Mouse (Mus musculus) liver, embryonic 11.5 days (tissue): ENCODE data around the gene Kif5c. TPM values are rescaled to one million over a fixed set of nuclear protein-coding genes. Genes with fewer than 3 reads are reported as not detected.

ENCODE experiments used
- ATAC-seq: fragments of 200-750 bp; cut with Nextera tagmentation; replicated peaks from 2 replicates; pipeline ENCODE4 v1.8.0; 2017; ENCODE audit warnings: moderate number of reproducible peaks, mild to moderate bottlenecking, moderate TSS enrichment, moderate library complexity; ENCODE audit not compliant: low FRiP score
- DNase-seq: peaks from one replicate; pipeline ENCODE4 v3.0.0-alpha.2; 2017; ENCODE audit warnings: low spot score
- H3K27ac ChIP-seq: fragments of 300-500 bp; sonication (generic); 2 replicates; pipeline ENCODE4 v1.5.1; 2014; ENCODE audit warnings: mild to moderate bottlenecking, low read depth, low read length, control low read depth
- H3K27me3 ChIP-seq: fragments of 300-500 bp; sonication (generic); replicated peaks from 2 replicates; pipeline ENCODE4 v1.6.1; 2014; ENCODE audit warnings: low read length, mixed read lengths; ENCODE audit not compliant: control insufficient read depth, insufficient read depth
- H3K36me3 ChIP-seq: fragments of 300-500 bp; sonication (generic); 2 replicates; pipeline ENCODE4 v1.6.1; 2014; ENCODE audit warnings: mild to moderate bottlenecking, low read length, moderate library complexity, mixed read lengths; ENCODE audit not compliant: control insufficient read depth, insufficient read depth
- H3K4me1 ChIP-seq: fragments of 300-500 bp; sonication (generic); replicated peaks from 2 replicates; pipeline ENCODE4 v1.6.1; 2014; ENCODE audit warnings: low read length, mixed read lengths; ENCODE audit not compliant: control insufficient read depth, insufficient read depth
- H3K4me2 ChIP-seq: fragments of 300-500 bp; sonication (generic); 2 replicates; pipeline ENCODE4 v1.6.1; 2014; ENCODE audit warnings: mild to moderate bottlenecking, control low read depth, moderate library complexity
- H3K4me3 ChIP-seq: fragments of 300-500 bp; sonication (generic); 2 replicates; pipeline ENCODE4 v1.5.1; 2014; ENCODE audit warnings: low read depth, low read length, control low read depth
- H3K9ac ChIP-seq: fragments of 300-500 bp; sonication (generic); 2 replicates; pipeline ENCODE4 v1.6.1; 2014; ENCODE audit warnings: low read depth, low read length, control low read depth
- H3K9me3 ChIP-seq: fragments of 300-500 bp; sonication (generic); 2 replicates; pipeline ENCODE4 v1.6.1; 2016; ENCODE audit warnings: low read length, inconsistent platforms, mixed read lengths; ENCODE audit not compliant: control insufficient read depth
- whole genome bisulfite sequencing: fragments of 180-500 bp; shearing (Covaris S2); extraction: QIAGEN DNeasy Blood & Tissue Kit; methylation state at CpG from one replicate; pipeline ENCODE4 v1.1.7; 2014; 5-methylcytosine and 5-hydroxymethylcytosine counted together
- polyA plus RNA-seq: library from polyadenylated mRNA; unstranded; fragments of >200 nt; fragmentation: Nextera tagmentation; extraction: Ambion mirVana; gene quantifications from 2 replicates; pipeline ENCODE4 v1.2.1, GENCODE M21; 2014

Gene Kif5c
- polyA plus RNA-seq, 1 experiment from 2014 or later = 0.78 TPM

DNA sequence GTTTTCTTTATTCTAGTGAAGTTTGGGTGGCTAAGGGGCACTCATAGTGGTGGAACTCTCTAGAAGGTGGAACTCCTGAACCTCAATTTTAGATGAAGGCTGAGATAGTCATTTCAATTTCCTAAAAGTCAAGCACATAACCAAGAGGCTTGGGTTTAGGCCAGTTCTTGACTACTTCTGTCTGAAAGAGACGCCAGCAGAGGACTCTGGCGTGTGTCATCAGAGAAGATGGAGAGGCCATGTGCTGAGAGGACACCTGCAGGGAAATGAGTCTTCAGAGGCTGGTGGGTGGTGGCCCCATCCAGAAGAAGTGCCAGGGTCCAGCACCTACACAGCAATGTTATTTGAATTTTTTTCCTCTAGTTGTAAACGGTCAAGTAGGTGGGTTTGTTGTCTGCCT is 42.8 kb downstream of the Kif5c start:
- no peaks in the 10 kb centered on the region for H3K9me3 ChIP-seq
- no peaks in the 10 kb centered on the region for H3K36me3 ChIP-seq
- no peaks in the 10 kb centered on the region for H3K4me1 ChIP-seq
- ATAC-seq (no peak), DNase-seq (no peak)
- no peak overlapping the region for H3K4me2 ChIP-seq
- H3K9ac ChIP-seq = no peak overlapping the region
- H3K4me3 ChIP-seq = no peak overlapping the region
- H3K27me3 ChIP-seq = no peaks in the 10 kb centered on the region
- H3K27ac ChIP-seq = no peak overlapping the region
- 90% methylated on average over 3 of the region's 3 CpGs for WGBS

GRCm38 (mm10) chr2:49671753-49672500 is 52.8 kb downstream of the Kif5c start:
- 83% methylated on average over 12 of the region's 12 CpGs for WGBS
- Histone ChIP-seq H3K27ac (no peak overlapping the region), H3K9me3 (no peaks in the 10 kb centered on the region), H3K4me2 (no peak overlapping the region), H3K9ac (no peak overlapping the region), H3K27me3 (no peaks in the 10 kb centered on the region), H3K4me3 (no peak overlapping the region), H3K36me3 (no peaks in the 10 kb centered on the region), H3K4me1 (no peaks in the 10 kb centered on the region)
- no peak for ATAC-seq
- DNase-seq = no peak

GRCm38 (mm10) chr2:49672501-49672874 is 53.4 kb downstream of the Kif5c start:
- ATAC-seq (no peak), DNase-seq (no peak)
- Histone ChIP-seq H3K36me3 (no peaks in the 10 kb centered on the region), H3K4me1 (no peaks in the 10 kb centered on the region), H3K9ac (no peak overlapping the region), H3K4me3 (no peak overlapping the region), H3K27me3 (no peaks in the 10 kb centered on the region), H3K9me3 (no peaks in the 10 kb centered on the region), H3K4me2 (no peak overlapping the region), H3K27ac (no peak overlapping the region)
- WGBS = 81% methylated on average over 7 of the region's 7 CpGs

GRCm38 (mm10) chr2:49676020-49676419 is 56.9 kb downstream of the Kif5c start:
- no peak for ATAC-seq
- Histone ChIP-seq H3K27ac (no peak overlapping the region), H3K4me1 (no peaks in the 10 kb centered on the region), H3K9me3 (no peaks in the 10 kb centered on the region), H3K36me3 (no peaks in the 10 kb centered on the region), H3K4me3 (no peak overlapping the region), H3K4me2 (no peak overlapping the region), H3K9ac (no peak overlapping the region), H3K27me3 (no peaks in the 10 kb centered on the region)
- WGBS = 86% methylated on average over 12 of the region's 12 CpGs
- no peak for DNase-seq

GRCm38 (mm10) chr2:49678386-49678785 is 59.3 kb downstream of the Kif5c start:
- ATAC-seq (no peak), DNase-seq (no peak)
- WGBS = 80% methylated on average over 7 of the region's 7 CpGs
- no peaks in the 10 kb centered on the region for H3K27me3 ChIP-seq
- no peak overlapping the region for H3K4me3 ChIP-seq
- H3K9ac ChIP-seq = no peak overlapping the region
- no peaks in the 10 kb centered on the region for H3K9me3 ChIP-seq
- no peaks in the 10 kb centered on the region for H3K4me1 ChIP-seq
- no peaks in the 10 kb centered on the region for H3K36me3 ChIP-seq
- no peak overlapping the region for H3K27ac ChIP-seq
- no peak overlapping the region for H3K4me2 ChIP-seq

DNA sequence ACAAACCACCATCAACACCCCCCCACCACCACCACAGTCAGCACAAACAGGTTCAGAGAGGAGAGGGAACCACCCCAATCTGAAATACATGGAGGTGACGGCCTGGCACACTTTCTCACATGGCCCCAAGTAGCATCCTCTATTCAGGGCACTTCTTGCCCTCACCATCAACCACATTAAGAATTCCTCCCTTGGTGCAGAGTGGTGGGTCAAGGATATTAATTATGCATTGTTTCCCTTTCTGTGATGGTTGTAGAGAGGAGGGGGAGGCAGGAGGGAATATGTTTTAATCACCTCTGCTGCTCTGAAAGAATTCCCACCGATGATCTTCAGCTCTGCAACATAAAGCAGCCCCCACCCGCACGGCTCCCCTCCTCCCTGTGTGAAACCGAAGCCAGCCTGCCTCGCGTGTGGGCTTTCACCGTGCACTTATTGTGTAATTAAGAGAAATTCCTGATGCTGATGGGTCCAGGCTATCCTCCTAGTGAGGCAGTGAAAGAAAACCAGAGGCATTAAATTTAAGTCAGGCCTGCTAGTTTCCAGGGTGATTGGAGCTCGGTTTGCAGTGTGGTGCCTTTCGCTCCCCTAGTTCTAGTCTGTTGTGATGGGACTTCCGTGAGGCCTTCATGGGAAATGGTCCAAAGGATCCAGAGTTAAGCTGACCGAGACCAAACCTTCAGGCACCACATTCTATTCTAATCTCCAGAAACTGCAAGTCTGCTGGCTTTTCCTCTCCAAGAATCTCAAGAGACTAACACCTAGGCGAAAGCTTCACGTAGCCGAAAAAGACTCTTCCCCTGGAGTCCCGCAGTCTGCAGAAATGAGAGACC is 60.3 kb downstream of the Kif5c start:
- Histone ChIP-seq H3K4me2 (no peak overlapping the region), H3K36me3 (no peaks in the 10 kb centered on the region), H3K27ac (no peak overlapping the region), H3K9me3 (no peaks in the 10 kb centered on the region), H3K27me3 (no peaks in the 10 kb centered on the region), H3K9ac (no peak overlapping the region), H3K4me3 (no peak overlapping the region), H3K4me1 (no peaks in the 10 kb centered on the region)
- no peak for DNase-seq
- ATAC-seq = no peak
- 81% methylated on average over 16 of the region's 16 CpGs for WGBS

- Histone ChIP-seq H3K4me1 (no peaks in the 10 kb centered on the region), H3K9me3 (no peaks in the 10 kb centered on the region), H3K27me3 (no peaks in the 10 kb centered on the region), H3K4me3 (no peak overlapping the region), H3K9ac (no peak overlapping the region), H3K36me3 (no peaks in the 10 kb centered on the region), H3K4me2 (no peak overlapping the region), H3K27ac (no peak overlapping the region)
- DNase-seq = no peak
- 86% methylated on average over 6 of the region's 6 CpGs for WGBS
- ATAC-seq = no peak
Observed at GRCm38 (mm10) chr2:49682754-49683153, 63.7 kb downstream of the Kif5c start.

- no peaks in the 10 kb centered on the region for H3K4me1 ChIP-seq
Observed at GRCm38 (mm10) chr2:49684808-49685207, 65.7 kb downstream of the Kif5c start.

GRCm38 (mm10) chr2:49690421-49690826 is 71.3 kb downstream of the Kif5c start:
- ATAC-seq (no peak), DNase-seq (no peak)
- 83% methylated on average over 9 of the region's 9 CpGs for WGBS
- no peaks in the 10 kb centered on the region for H3K4me1 ChIP-seq
- H3K27ac ChIP-seq = no peak overlapping the region
- H3K27me3 ChIP-seq = no peaks in the 10 kb centered on the region
- no peak overlapping the region for H3K9ac ChIP-seq
- no peaks in the 10 kb centered on the region for H3K36me3 ChIP-seq
- no peak overlapping the region for H3K4me3 ChIP-seq
- no peaks in the 10 kb centered on the region for H3K9me3 ChIP-seq
- H3K4me2 ChIP-seq = no peak overlapping the region

More at GRCm38 (mm10) chr2:49684808-49685207, 65.7 kb downstream of the Kif5c start:
- Histone ChIP-seq H3K9ac (no peak overlapping the region), H3K9me3 (no peaks in the 10 kb centered on the region), H3K27ac (no peak overlapping the region), H3K4me3 (no peak overlapping the region), H3K4me2 (no peak overlapping the region), H3K36me3 (no peaks in the 10 kb centered on the region), H3K27me3 (no peaks in the 10 kb centered on the region)
- no peak for DNase-seq
- 82% methylated on average over 2 of the region's 2 CpGs for WGBS
- ATAC-seq = no peak
